Mouse (Mus musculus) T-cell, adult 66 days (primary cell): Measurements from ENCODE around the gene Lrch2. TPM values are rescaled to one million over a fixed set of nuclear protein-coding genes. Genes with fewer than 3 reads are reported as not detected.

Experiments used
- total RNA-seq, 2 experiments: library from RNA; stranded (reverse); gene quantifications; 3 replicates in 1 of 2; 4 replicates in 1 of 2; pipeline ENCODE4 v1.2.4; 2023

Lrch2 gene
- total RNA-seq = not detected

GRCm38 (mm10) chrX:147553421-147554201 lies at the start of gene Lrch2:
Lrch2 (minus strand) TSS chrX:147554081.

DNA sequence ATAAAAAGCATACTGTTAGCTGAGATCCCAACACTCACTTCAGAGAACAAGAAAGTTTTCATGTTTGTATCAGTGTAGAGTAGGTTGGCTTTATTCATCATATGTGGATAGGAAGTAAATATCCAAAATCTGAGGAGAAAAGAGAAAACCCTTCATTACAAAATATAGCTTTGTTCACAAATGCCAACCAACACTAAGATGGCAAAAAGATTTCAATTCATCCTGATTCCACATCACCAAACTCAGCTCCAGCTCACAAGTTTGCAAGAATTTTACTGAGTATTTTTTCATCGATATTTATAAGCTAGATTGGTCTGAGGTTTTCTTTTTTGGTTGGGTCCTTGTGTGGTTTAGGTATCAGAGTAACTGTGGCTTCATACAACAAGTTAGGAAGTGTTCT lies 100.3 kb downstream of the Lrch2 start, which contains the start of gene Vmn1r239-ps:
Vmn1r239-ps (minus strand) TSS at position 101 of the 400 bp plus-strand sequence.

GRCm38 (mm10) chrX:147429129-147429528 lies 124.8 kb downstream of the Lrch2 start, which contains the start of gene Il13ra2:
Il13ra2 (minus strand) TSS chrX:147429192.

Other genes with a start within 250 kb of the Lrch2 start
- not detected for gene Il13ra2, start 124.9 kb downstream of the Lrch2 start, total RNA-seq
- gene Vmn1r239-ps, start 100.4 kb downstream of the Lrch2 start, total RNA-seq = not detected
- gene Gm15128, start 211.9 kb upstream of the Lrch2 start, total RNA-seq = not detected